Mouse (Mus musculus) thymus, adult 2 months (tissue): Measurements from ENCODE around the gene Ext2.

Source experiments
- CTCF ChIP-seq: fragments of 200-500 bp; IDR thresholded peaks from 2 replicates; pipeline ENCODE4 v1.5.1; 2012; ENCODE audit warnings: mild to moderate bottlenecking, control low read depth, low read length, moderate library complexity, borderline replicate concordance; ENCODE audit not compliant: control insufficient read depth, poor library complexity, insufficient read depth; ENCODE audit errors: extremely low read depth
- POLR2A ChIP-seq: fragments of 200-500 bp; IDR thresholded peaks from 2 replicates; pipeline ENCODE4 v1.6.1; 2012; ENCODE audit warnings: mild to moderate bottlenecking, low read length, control low read depth, moderate library complexity; ENCODE audit not compliant: control insufficient read depth, poor library complexity, insufficient read depth; ENCODE audit errors: extremely low read depth

GRCm38 (mm10) chr2:93644731-93645130, 177.6 kb downstream of the Ext2 start:
- TF ChIP-seq CTCF (no peak), POLR2A (no peak)
